Mouse (Mus musculus) skeletal muscle tissue, adult 2 months (tissue): ENCODE results near the gene Olfm4.

ENCODE experiments used
- DNase-seq: peaks from one replicate; pipeline ENCODE4 v3.0.0-alpha.2; 2012; ENCODE audit warnings: low read depth, low spot score

Olfm4 gene

GRCm38 (mm10) chr14:80026078-80026477 is 42.2 kb downstream of the Olfm4 start:
- no peak for DNase-seq

- no peak for DNase-seq
These were observed 45.6 kb downstream of the Olfm4 start for GRCm38 (mm10) chr14:80029297-80030001.

GRCm38 (mm10) chr14:80039645-80040272 is 55.9 kb downstream of the Olfm4 start:
- DNase-seq = no peak

GRCm38 (mm10) chr14:80046104-80046734 is 62.3 kb downstream of the Olfm4 start:
- DNase-seq = no peak

- DNase-seq = no peak
These were observed 63.7 kb downstream of the Olfm4 start for GRCm38 (mm10) chr14:80047368-80048101.

GRCm38 (mm10) chr14:80055725-80056124 is 71.8 kb downstream of the Olfm4 start:
- DNase-seq = no peak

GRCm38 (mm10) chr14:80061686-80062085 is 77.8 kb downstream of the Olfm4 start:
- DNase-seq = no peak

- DNase-seq = no peak
These were observed 79.0 kb downstream of the Olfm4 start for GRCm38 (mm10) chr14:80062896-80063295.

- no peak for DNase-seq
These were observed 86.7 kb downstream of the Olfm4 start for GRCm38 (mm10) chr14:80070580-80070979.
